Mouse (Mus musculus) B cell, adult 2 months (primary cell): ENCODE results near the gene Galntl6.

ENCODE experiments used
- DNase-seq, 2 experiments: peaks; one replicate each; pipeline ENCODE4 v3.0.0; 2022

Gene Galntl6

DNA sequence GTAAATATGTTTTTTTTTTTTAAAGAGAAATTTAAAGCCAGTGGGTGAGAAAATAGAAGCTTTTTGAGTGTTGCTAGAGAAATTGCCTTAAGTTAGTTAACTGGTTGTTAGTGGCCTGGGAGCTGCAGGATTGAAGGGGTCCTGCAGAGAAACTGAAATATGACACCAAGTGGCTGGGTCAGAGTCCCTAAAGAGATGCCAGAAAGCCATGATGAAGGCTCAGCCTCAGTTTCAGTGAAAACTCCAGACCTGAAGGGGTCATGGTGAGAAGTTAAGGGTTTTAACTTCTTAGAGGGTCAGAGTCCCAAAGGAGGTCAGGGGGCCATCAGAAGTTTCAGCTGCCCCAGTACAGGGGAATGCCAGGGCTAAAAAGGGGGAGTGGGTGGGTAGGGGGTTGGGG, 1155.0 kb downstream of the Galntl6 start:
- DNase-seq, result no peak

DNA sequence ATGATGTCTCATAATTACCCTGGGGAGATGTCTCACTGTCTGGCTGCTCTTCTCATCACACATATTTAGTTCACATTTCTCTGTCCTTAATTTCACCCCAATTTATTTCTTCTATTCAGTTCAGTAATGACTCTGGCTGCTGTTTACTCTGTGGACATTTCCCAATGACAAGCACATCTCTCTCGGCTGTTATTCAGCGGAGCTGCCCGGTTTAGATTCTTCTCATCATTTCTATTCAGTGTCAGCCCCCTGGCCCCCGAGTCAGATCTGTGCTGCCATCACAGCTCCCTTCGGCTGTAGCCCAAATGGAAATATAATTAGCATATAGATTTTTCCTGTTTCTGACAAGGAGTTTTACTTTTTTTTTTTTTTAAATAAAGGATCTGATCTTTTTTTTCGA, 1158.4 kb downstream of the Galntl6 start:
- DNase-seq, result no peak

- DNase-seq, result no peak
Observed at GRCm38 (mm10) chr8:57743636-57744035, 1168.8 kb downstream of the Galntl6 start.

GRCm38 (mm10) chr8:57741983-57742382, 1170.5 kb downstream of the Galntl6 start:
- DNase-seq, result no peak

DNA sequence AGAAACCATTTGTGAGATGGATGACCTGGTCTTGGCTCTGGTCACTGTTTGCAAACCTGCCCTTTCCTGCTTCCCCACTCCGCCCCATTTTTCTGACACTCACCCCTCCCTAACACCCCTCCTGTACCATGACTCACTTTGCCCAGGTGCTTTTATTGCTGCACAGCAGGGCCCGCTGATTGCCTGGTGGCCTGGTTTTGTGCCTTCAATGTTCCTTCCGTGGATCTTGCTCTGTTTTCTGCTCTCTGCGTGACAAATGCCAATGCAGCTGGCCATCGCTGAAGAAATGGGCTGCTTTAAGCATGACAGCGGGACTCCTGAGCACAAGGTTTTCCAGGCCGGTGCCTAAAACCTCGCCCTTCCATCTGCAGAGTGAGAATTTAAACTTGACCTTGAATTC, 1171.1 kb downstream of the Galntl6 start:
- no peak for DNase-seq

- DNase-seq, result no peak
Observed at GRCm38 (mm10) chr8:57737281-57737680, 1175.2 kb downstream of the Galntl6 start.

DNA sequence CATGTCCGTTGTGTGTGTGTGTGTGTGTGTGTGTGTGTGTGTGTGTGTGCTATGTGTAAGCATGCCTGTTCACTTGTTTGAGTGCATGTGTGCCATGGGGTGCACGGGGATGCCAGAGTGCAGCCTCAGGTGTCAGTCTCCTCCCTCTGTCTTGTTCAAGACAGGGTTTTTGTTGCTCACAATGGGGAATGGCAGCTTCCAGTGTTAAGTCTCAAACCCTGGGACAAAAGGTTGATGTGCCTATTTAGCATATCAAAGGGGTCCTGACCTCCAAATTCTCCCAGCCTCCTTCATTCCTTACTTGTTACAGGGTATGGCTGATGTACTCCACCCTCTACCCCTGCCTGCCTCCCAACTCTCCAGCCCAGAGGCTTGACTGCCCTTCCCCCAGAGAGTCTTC, 1179.6 kb downstream of the Galntl6 start:
- DNase-seq, result no peak

- no peak for DNase-seq
Observed at GRCm38 (mm10) chr8:57731666-57732065, 1180.8 kb downstream of the Galntl6 start.

GRCm38 (mm10) chr8:57728276-57728675, 1184.2 kb downstream of the Galntl6 start:
- no peak for DNase-seq

DNA sequence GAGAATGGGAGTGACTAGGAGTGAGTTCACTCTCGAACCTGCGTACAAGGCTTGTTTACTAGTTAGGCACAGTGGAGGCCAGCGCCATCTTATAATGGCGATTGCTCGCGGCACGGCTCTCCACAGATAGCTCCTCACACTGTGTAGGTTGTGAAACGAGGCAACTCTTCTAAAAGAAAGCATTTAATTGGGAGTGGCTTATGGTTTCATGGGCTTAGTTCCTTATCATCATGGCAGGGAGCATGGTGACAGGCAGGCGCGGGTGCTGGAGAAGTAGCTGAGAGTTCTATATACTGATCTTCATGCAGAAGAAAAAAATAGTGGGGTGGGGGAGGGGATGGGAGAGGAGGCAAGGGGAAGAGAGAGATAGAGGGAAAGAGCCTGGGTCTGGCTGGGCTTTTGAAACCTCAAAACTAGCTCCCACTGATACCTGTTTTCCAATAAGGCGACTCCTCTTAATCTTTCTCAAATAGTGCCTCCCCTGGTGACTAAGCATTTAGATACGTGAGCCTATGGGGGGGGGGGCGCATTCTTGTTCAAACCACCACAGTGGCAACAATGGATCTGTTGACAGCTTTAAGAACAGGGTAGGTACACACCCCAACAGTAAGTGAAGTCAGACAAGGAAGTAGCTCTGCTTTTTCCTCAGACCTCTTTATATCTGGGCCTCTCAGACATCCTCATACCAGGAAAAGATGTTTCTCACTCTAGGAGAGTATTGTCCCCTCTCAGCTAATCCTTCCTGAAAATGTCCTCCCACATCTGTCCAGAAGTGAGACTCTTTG, 1187.4 kb downstream of the Galntl6 start:
- DNase-seq, result no peak
